Mouse (Mus musculus) CH12.LX (cell line): ENCODE measurements around the gene Bmp8b.

ENCODE experiments used
- BHLHE40 ChIP-seq: IDR thresholded peaks from 2 replicates; pipeline ENCODE4 v1.6.1; 2011; ENCODE audit warnings: mild to moderate bottlenecking, low read depth, low read length, improper control_type of control experiment
- CHD2 ChIP-seq: IDR thresholded peaks from 2 replicates; pipeline ENCODE4 v1.6.1; 2011; ENCODE audit warnings: low read length, improper control_type of control experiment
- CTCF ChIP-seq, 2 experiments: IDR thresholded peaks in 1 of 2; conservative IDR thresholded peaks in 1 of 2; 2 replicates each; pipeline ENCODE4 v1.5.1; 2011 to 2012; ENCODE audit warnings: low read depth in 2 of 2, low read length in 2 of 2, improper control_type of control experiment in 1 of 2, inconsistent platforms in 1 of 2, mild to moderate bottlenecking in 1 of 2, moderate library complexity in 1 of 2
- HCFC1 ChIP-seq: IDR thresholded peaks from 2 replicates; pipeline ENCODE4 v1.6.1; 2012; ENCODE audit warnings: low read depth, mild to moderate bottlenecking, inconsistent platforms, low read length, improper control_type of control experiment

DNA sequence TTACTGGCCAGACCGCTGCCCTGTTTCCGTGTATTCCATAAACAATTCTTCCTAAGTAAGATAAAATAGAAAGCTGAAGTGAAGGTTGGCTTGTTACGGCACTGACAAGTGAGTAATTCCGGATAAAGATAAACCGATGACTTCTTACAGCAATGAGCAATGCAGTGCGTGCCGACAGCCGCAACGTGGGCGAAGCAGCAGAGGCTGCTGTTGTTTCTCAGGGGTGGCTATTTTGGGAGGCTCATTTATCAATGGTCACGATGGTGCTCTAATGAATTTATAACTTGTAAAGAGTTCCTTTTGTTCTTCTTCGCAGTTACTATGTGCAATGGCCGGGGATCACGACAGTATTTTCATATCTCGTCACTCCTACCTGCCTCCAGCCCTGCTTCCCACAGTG, 59.2 kb downstream of the Bmp8b start:
- TF ChIP-seq CHD2, result no peak
- TF ChIP-seq HCFC1, result no peak
- TF ChIP-seq CTCF (conservative IDR thresholded peaks at IDR 0.05 in 1 of 2, IDR thresholded peaks at IDR 0.05 in 1 of 2; ENCODE audit: low read depth in 2 of 2, low read length in 2 of 2), result no peak
- no peak for TF ChIP-seq BHLHE40
